Comparison of ENCODE assay signal across 9 mouse cellular contexts in genomic region chr14:49153801-49154200, GRCm38 (mm10). TPM values are rescaled to one million over a fixed set of nuclear protein-coding genes. Genes with fewer than 3 reads are reported as not detected.
DNase-seq lines count a peak whose midpoint lies in the region; ATAC-seq lines count a peak whose summit lies in the region.
"Had no signal": no experiment of that assay in that cellular context is flagged by ENCODE, and none has a peak within 500 bp of the region (broad histone marks: within the 10 kb centered on the region; RNA-seq: fewer than 3 reads in every experiment).

No protein-coding gene starts in this region.

- no peaks in the 10 kb centered on the region for H3K27me3 ChIP-seq in hindbrain, embryonic 14.5 days (ENCODE audit: control insufficient read depth, insufficient read depth, low read length)
- no peaks in the 10 kb centered on the region for H3K27me3 ChIP-seq in hindbrain, embryonic 13.5 days
- H3K27me3 ChIP-seq in neural tube, embryonic 11.5 days (ENCODE audit: control insufficient read depth, insufficient read depth, low read length), result no peaks in the 10 kb centered on the region

- H3K4me1 ChIP-seq in hindbrain, embryonic 14.5 days (replicated peaks; ENCODE audit: control insufficient read depth, insufficient read depth, low read length), result no peaks in the 10 kb centered on the region
- no peaks in the 10 kb centered on the region for H3K4me1 ChIP-seq in hindbrain, embryonic 13.5 days (replicated peaks)
- H3K4me1 ChIP-seq in neural tube, embryonic 11.5 days (ENCODE audit: control insufficient read depth, insufficient read depth, low read length), result no peaks in the 10 kb centered on the region

- no peak overlapping the region for H3K9ac ChIP-seq in hindbrain, embryonic 14.5 days
- no peak overlapping the region for H3K9ac ChIP-seq in hindbrain, embryonic 13.5 days
- H3K9ac ChIP-seq in neural tube, embryonic 11.5 days (ENCODE audit: low read length), result no peak overlapping the region

- DNase-seq in hindbrain, embryonic 14.5 days (ENCODE audit: low spot score), result peak; percentile 74
- peak; percentile 83 for DNase-seq in R1 (ENCODE audit: low read depth, low spot score)
- DNase-seq in cerebellum, adult 9-11 months, result peak; percentile 43
- peak; percentile 51 for DNase-seq in gastrocnemius, postnatal 14 days
- DNase-seq in left cerebral cortex, postnatal 10 days (ENCODE audit: extremely low spot score in 1 of 2, low spot score in 2 of 2), result peak; percentile 16 to 70
- peak; percentile 73 for DNase-seq in neural tube, embryonic 11.5 days (ENCODE audit: low spot score)
- peak; percentile 81 for DNase-seq in thymus, postnatal 0 days (ENCODE audit: low spot score)

- no peak overlapping the region for H3K4me2 ChIP-seq in hindbrain, embryonic 14.5 days (replicated peaks)
- H3K4me2 ChIP-seq in hindbrain, embryonic 13.5 days, result no peak overlapping the region
- H3K4me2 ChIP-seq in neural tube, embryonic 11.5 days (ENCODE audit: low read depth), result no peak overlapping the region

- intact Hi-C loops in gastrocnemius, postnatal 14 days (cut with DNase I; ENCODE audit: low total_unique reads), result no loop called here
- intact Hi-C loops in left cerebral cortex, postnatal 10 days (cut with DNase I), result no loop called here

- H3K9me3 ChIP-seq in hindbrain, embryonic 14.5 days (ENCODE audit: control insufficient read depth, low read length), result no peaks in the 10 kb centered on the region
- no peaks in the 10 kb centered on the region for H3K9me3 ChIP-seq in hindbrain, embryonic 13.5 days
- no peaks in the 10 kb centered on the region for H3K9me3 ChIP-seq in neural tube, embryonic 11.5 days (ENCODE audit: control insufficient read depth, low read length)

- WGBS in hindbrain, embryonic 14.5 days, result 37% methylated on average over 7 of the region's 7 CpGs
- 39% methylated on average over 7 of the region's 7 CpGs for WGBS in hindbrain, embryonic 13.5 days
- 51% methylated on average over 7 of the region's 7 CpGs for WGBS in neural tube, embryonic 11.5 days

- H3K4me3 ChIP-seq in hindbrain, embryonic 14.5 days (replicated peaks; ENCODE audit: low read length), result no peak overlapping the region
- no peak overlapping the region for H3K4me3 ChIP-seq in hindbrain, embryonic 13.5 days
- no peak overlapping the region for H3K4me3 ChIP-seq in neural tube, embryonic 11.5 days (ENCODE audit: low read depth, low read length)
- H3K4me3 ChIP-seq: myocyte had no signal

- ATAC-seq in hindbrain, embryonic 14.5 days (ENCODE audit: low FRiP score), result no peak
- ATAC-seq in hindbrain, embryonic 13.5 days (ENCODE audit: low FRiP score), result no peak
- ATAC-seq in neural tube, embryonic 11.5 days (ENCODE audit: insufficient read depth, low FRiP score, low TSS enrichment), result no peak

- H3K36me3 ChIP-seq in hindbrain, embryonic 14.5 days (replicated peaks; ENCODE audit: control insufficient read depth, insufficient read depth), result no peaks in the 10 kb centered on the region
- H3K36me3 ChIP-seq in hindbrain, embryonic 13.5 days, result no peaks in the 10 kb centered on the region
- H3K36me3 ChIP-seq in neural tube, embryonic 11.5 days (ENCODE audit: control insufficient read depth, insufficient read depth, low read length), result no peaks in the 10 kb centered on the region

- H3K27ac ChIP-seq in hindbrain, embryonic 14.5 days, result no peak overlapping the region
- H3K27ac ChIP-seq in hindbrain, embryonic 13.5 days, result no peak overlapping the region
- no peak overlapping the region for H3K27ac ChIP-seq in neural tube, embryonic 11.5 days (ENCODE audit: low read depth, low read length)

RNA-seq across cellular contexts. Expression of gene Naa30, which starts 18.2 kb away (rescaled TPM):
- 20.3 and 23.8 TPM in 2 replicates for polyA plus RNA-seq in hindbrain, embryonic 14.5 days (2014; fragmentation: Nextera tagmentation; extraction: Ambion mirVana)
- polyA plus RNA-seq in hindbrain, embryonic 13.5 days (2015; fragmentation: Nextera tagmentation; extraction: Ambion mirVana), result 13.0 and 13.8 TPM in 2 replicates
- total RNA-seq in gastrocnemius, postnatal 14 days (2021), result 10 to 100 TPM; 17.1 to 21.4 TPM
- total RNA-seq in left cerebral cortex, postnatal 10 days (2021), result 10 to 100 TPM; 35.9 to 36.9 TPM
- polyA plus RNA-seq in neural tube, embryonic 11.5 days (2014; fragmentation: Nextera tagmentation; extraction: Ambion mirVana), result 18.5 and 18.9 TPM in 2 replicates
- polyA plus RNA-seq in thymus, postnatal 0 days (2015; fragmentation: Nextera tagmentation; extraction: Ambion mirVana), result 8.9 and 13.0 TPM in 2 replicates
